Mouse (Mus musculus): ENCODE data around the gene Atoh1.

- TF ChIP-seq CTCF (IDR thresholded peaks at IDR 0.05; ENCODE audit: low read depth, low read length) (no peak), POLR2A (IDR thresholded peaks at IDR 0.05; ENCODE audit: extremely low read depth, insufficient read depth, low read length) (no peak)
Observed at GRCm38 (mm10) chr6:64728499-64729198, at the start of gene Atoh1.

Data from liver, adult 2 months (tissue).